Mouse (Mus musculus) liver, adult (tissue): Measurements from ENCODE around the gene Itpkb.

ENCODE experiments used
- GATA4 ChIP-seq: IDR thresholded peaks from 2 replicates; pipeline ENCODE4 v1.6.1; 2014; ENCODE audit warnings: mild to moderate bottlenecking, low read length; ENCODE audit not compliant: insufficient replicate concordance

The Itpkb gene

DNA sequence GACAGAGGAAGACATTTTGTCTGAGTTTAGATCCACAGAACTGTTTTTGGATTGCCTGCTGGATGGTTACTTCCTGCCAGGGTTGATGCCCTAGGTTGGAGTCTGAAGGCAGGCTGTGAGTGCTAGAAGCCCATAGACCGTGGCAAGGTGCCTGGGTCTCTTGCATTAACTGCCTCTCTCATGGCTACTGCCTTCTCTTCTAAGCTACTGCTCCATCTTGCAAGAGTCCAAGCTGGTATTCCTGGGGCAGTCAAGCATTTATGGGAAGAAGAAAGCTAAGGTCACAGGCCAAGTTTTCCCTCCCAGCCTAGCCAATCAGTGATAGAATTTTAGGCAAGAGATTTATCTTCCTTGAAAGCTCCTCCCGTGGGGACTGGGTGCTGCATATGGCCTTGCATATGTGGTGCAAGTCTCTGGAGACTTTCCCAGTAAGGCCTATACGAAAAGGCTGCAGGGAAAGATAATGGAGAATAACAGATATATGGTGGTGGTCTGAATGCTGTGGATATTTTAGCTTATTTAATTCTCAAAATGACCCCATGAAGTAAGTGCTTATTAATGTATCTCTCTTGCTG is 36.8 kb downstream of the Itpkb start:
- no peak for TF ChIP-seq GATA4

- TF ChIP-seq GATA4 = peak; percentile 84; the same call in 1 of the 2 replicates
Measured at GRCm38 (mm10) chr1:180367626-180368025, 37.3 kb downstream of the Itpkb start.

DNA sequence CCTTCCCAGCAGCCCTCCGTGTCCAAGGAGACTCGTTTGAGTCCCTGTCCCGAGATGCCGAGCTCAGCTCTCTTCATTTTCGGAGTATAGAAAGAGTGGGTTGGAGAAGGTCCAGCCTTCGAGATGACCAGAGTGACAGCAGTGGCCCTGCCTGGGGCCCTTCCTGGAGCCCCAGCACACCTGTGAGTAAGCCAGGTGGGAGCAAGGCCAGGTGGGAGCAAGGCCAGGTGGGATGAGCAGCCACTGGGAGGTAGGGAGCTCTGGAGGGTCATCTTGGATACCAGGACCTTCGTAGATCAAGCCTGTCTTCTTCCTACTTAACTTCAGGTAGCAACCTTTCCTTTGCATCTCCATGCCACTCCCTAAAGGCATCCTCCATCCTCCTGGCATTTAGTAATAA is 37.8 kb downstream of the Itpkb start:
- no peak for TF ChIP-seq GATA4

DNA sequence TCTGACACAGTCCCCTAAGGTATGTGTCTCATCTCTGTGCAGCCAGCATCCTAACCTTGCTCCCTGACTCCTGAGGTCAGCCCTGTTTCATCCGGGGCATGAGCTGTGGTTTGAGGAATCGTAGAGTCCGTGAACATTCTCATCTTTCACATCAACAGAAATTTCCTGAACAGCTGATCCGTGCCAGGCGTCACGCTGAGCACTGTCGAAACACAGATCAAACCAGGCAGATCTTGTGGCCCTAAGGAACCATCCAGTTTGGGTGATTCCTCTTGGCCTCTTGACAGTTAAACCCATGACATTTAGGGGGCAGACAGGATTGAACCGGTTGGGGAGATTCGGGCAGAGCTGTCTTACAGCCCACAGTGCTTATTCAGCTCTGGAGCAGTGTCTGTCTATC is 38.4 kb downstream of the Itpkb start:
- no peak for TF ChIP-seq GATA4

DNA sequence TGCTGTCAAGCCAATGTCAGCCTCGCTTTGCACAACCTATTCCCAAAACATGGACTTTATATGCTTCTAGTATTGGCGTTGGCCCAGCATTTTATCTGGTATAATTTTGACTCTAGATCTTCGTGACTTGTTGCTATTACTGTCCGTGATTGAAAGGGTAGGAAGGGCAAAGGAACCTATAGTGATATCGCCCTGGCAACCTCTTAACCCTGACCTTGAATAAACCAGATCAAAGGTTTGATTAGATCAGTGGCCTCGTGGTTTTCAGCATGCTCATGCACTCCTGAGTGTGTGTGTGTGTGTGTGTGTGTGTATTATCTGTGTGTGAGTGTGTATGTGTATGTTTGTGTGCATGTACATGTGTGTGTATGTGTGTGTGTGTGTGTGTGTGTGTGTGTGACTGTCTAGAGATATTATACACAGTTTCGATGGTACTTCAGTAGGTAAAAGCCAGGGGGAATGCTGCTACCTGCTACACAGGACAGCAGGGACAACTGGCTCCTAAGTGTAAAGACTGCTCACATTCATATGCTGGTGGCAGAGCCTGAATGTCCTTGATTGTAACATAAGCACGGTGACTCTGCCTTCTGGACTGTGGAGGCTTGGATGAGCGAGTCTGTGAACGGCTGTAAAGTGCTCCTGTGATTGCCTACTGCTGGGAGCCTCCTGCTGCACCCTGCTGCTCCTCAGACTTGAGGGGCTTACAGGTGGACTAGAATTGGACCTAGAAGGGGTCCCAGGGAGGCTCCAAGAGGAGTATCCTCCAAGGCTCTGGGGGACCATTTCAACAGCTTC is 40.8 kb downstream of the Itpkb start:
- TF ChIP-seq GATA4 = no peak

DNA sequence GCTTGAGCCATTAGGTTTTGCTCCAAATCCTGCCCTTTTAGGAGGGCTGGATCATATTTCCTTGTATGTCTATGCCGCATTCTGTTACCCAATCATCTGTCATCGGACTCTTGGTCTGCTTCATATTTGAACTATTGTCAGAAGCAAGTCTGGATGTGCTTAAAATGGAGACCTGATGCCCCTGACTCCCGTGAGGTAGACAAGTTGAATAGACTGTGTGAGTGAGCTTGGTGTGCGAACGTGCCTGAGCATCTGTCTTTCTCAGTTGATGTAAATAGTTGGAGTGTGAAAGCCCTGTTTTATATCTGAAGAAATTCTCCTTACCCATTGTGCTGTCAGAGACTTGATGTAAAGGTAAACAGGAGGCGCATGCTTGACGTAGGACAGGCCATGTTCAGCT is 46.3 kb downstream of the Itpkb start:
- TF ChIP-seq GATA4 = no peak

- TF ChIP-seq GATA4 = no peak
Measured at GRCm38 (mm10) chr1:180379559-180379958, 49.3 kb downstream of the Itpkb start.

- TF ChIP-seq GATA4 = no peak
Measured at GRCm38 (mm10) chr1:180382358-180382757, 52.1 kb downstream of the Itpkb start.

- TF ChIP-seq GATA4 = no peak
Measured at GRCm38 (mm10) chr1:180383884-180384283, 53.6 kb downstream of the Itpkb start.

DNA sequence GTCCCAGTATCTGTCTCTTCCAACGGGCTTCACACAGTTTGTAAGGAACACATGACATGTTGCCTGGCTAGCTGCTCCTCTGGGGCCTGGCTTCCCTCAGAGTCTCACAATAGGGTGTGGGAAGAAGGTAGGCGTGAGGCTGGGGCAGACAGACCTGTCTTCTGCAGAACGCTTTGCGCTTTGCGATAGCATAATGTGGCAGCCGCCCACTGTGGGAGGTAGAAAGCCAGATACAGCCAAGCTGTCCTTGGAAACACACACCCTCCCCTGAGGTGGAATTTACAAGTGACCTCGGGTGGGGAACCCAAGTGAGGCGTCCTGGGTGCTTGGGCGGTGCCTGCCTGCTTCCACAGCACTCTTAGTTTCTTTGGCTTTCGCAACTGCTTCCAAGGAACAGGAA is 54.2 kb downstream of the Itpkb start:
- TF ChIP-seq GATA4 = no peak

GRCm38 (mm10) chr1:180385308-180385707 is 55.0 kb downstream of the Itpkb start:
- TF ChIP-seq GATA4 = no peak

DNA sequence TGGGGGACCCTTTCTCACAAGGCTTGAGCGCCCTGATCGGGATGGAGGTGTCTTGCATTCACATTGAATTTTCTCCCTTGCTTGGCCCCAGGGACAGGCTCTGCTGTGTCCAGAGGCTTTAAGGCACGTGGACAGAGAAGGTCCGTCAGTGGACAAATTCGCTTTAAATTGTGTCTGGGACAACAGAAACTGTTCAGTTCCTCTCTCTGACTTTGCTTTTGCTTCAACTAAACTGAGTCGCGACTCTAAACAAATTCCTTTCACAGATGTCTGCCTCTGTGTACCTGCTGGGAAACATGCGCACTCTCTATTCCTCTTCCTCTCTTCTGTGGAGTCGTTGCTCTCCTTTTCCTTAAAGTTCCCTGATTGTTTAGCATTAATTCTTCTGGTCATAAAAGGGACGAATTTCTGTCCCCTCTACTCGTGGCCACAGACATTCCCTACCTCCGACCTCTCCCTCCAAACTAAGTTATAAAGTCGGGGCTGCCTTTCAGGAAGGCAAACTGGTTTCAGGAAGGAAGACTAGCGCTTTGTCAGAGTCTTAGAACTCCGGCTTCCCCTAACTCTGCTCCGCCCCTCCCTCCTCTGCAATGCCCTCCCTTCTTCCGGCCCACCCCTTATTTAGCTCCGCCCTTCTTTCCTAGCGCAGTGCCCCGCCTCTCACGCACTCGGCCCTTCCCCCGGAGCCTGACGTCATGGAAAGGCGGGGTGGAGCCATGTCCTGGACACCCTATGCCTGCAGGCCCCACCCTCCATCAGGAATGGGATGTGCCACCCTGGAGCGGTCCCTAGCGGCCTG is 56.9 kb downstream of the Itpkb start:
- TF ChIP-seq GATA4 = 0 out of 2 replicates have a peak, but pooled peaks have one; percentile 9

GRCm38 (mm10) chr1:180387750-180388480 is 57.6 kb downstream of the Itpkb start:
- TF ChIP-seq GATA4 = no peak

- TF ChIP-seq GATA4 = no peak
Measured at GRCm38 (mm10) chr1:180388481-180388880, 58.2 kb downstream of the Itpkb start.

DNA sequence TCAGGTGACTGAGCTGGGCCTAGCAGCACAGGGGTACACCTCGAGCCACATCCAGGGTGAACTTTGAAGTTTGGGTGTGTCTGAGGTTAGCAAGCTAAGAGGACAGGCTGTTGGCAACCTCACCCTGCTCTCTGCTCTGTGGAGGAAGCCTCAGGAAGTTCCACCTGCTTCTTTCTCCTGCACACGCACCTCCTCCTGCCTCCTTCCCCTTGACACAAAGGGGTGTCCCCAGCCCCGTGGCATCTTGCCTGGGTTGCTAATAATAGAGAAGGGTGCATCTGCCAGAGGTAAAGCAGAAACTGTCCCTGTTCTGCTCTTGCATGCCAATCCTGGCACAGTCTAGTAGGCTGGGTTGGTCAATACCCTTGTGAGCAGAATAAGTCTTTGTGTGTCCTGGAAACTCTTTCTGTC is 60.0 kb downstream of the Itpkb start:
- TF ChIP-seq GATA4 = no peak
